Mouse (Mus musculus): Measurements from ENCODE around the gene Gprc5a. TPM values are rescaled to one million over a fixed set of nuclear protein-coding genes. Genes with fewer than 3 reads are reported as not detected.

Gene Gprc5a
- polyA plus RNA-seq, 1 experiment, result 352 TPM

- 67% methylated on average over 5 of the region's 5 CpGs for WGBS
- no peak for TF ChIP-seq POLR2A (IDR thresholded peaks at IDR 0.05; ENCODE audit: borderline replicate concordance, extremely low read depth, low read depth, low read length)
- TF ChIP-seq CTCF (IDR thresholded peaks at IDR 0.05; ENCODE audit: insufficient read depth, low read length), result no peak
- DNase-seq, result no peak
- Histone ChIP-seq H3K4me1 (ENCODE audit: control insufficient read depth, insufficient read depth, low read length) (no peaks in the 10 kb centered on the region), H3K4me3 (replicated peaks; ENCODE audit: extremely low read depth, low read depth, low read length) (peak overlapping the region; percentile 24)
Observed at GRCm38 (mm10) chr6:135068221-135068620, 2.8 kb downstream of the Gprc5a start.

GRCm38 (mm10) chr6:135069856-135070255 lies 4.4 kb downstream of the Gprc5a start:
- no peak for DNase-seq
- TF ChIP-seq POLR2A (IDR thresholded peaks at IDR 0.05; ENCODE audit: borderline replicate concordance, extremely low read depth, low read depth, low read length) (no peak), CTCF (IDR thresholded peaks at IDR 0.05; ENCODE audit: insufficient read depth, low read length) (no peak)
- 51% methylated on average over 6 of the region's 6 CpGs for WGBS
- Histone ChIP-seq H3K4me1 (ENCODE audit: control insufficient read depth, insufficient read depth, low read length) (peaks cover 4% of the 10 kb centered on the region; the same call in 1 of the 2 replicates), H3K4me3 (replicated peaks; ENCODE audit: extremely low read depth, low read depth, low read length) (peak overlapping the region; percentile 19)

- peak overlapping the region; percentile 20 for H3K4me3 ChIP-seq (replicated peaks; ENCODE audit: extremely low read depth, low read depth, low read length)
- no peak for DNase-seq
- WGBS, result 49% methylated on average over 2 of the region's 2 CpGs
Observed at GRCm38 (mm10) chr6:135070347-135070746, 4.9 kb downstream of the Gprc5a start.

GRCm38 (mm10) chr6:135074405-135074947 lies 9.0 kb downstream of the Gprc5a start:
- no peak for TF ChIP-seq POLR2A (IDR thresholded peaks at IDR 0.05; ENCODE audit: borderline replicate concordance, extremely low read depth, low read depth, low read length)
- no peak for TF ChIP-seq CTCF (IDR thresholded peaks at IDR 0.05; ENCODE audit: insufficient read depth, low read length)
- peaks cover 5% of the 10 kb centered on the region for H3K4me1 ChIP-seq (ENCODE audit: control insufficient read depth, insufficient read depth, low read length)
- WGBS, result 27% methylated on average over 6 of the region's 6 CpGs
- DNase-seq, result no peak
- no peak overlapping the region for H3K4me3 ChIP-seq (replicated peaks; ENCODE audit: extremely low read depth, low read depth, low read length)

More at GRCm38 (mm10) chr6:135070347-135070746, 4.9 kb downstream of the Gprc5a start:
- H3K4me1 ChIP-seq (ENCODE audit: control insufficient read depth, insufficient read depth, low read length), result peaks cover 5% of the 10 kb centered on the region; the same call in 1 of the 2 replicates
- TF ChIP-seq POLR2A (IDR thresholded peaks at IDR 0.05; ENCODE audit: borderline replicate concordance, extremely low read depth, low read depth, low read length) (no peak), CTCF (IDR thresholded peaks at IDR 0.05; ENCODE audit: insufficient read depth, low read length) (no peak)

DNA sequence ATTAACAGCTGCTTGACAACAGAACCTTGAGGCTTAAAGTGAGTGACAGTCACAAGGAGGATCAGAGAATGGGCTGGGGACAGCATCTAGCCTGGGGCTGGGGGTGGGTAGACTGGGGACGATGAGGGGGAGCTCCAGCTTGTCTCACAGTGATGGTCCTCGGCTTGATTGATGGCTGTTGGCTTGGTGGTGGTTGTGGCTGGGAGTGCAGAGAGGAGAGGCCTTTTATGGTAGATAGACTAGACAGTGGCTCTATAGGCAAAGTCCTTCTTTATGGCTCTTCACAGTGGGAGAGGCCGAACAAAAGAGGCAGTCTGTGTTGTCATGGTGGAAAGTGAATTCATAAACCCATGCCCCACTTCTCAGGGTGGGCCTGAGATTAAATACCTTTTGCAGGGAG lies 10.8 kb downstream of the Gprc5a start:
- no peak for DNase-seq
- H3K4me1 ChIP-seq (ENCODE audit: control insufficient read depth, insufficient read depth, low read length), result peaks cover 5% of the 10 kb centered on the region
- H3K4me3 ChIP-seq (replicated peaks; ENCODE audit: extremely low read depth, low read depth, low read length), result no peak overlapping the region
- 69% methylated on average over 3 of the region's 3 CpGs for WGBS
- no peak for TF ChIP-seq CTCF (IDR thresholded peaks at IDR 0.05; ENCODE audit: insufficient read depth, low read length)
- no peak for TF ChIP-seq POLR2A (IDR thresholded peaks at IDR 0.05; ENCODE audit: borderline replicate concordance, extremely low read depth, low read depth, low read length)

GRCm38 (mm10) chr6:135078420-135078819 lies 13.0 kb downstream of the Gprc5a start:
- DNase-seq, result no peak
- TF ChIP-seq CTCF (IDR thresholded peaks at IDR 0.05; ENCODE audit: insufficient read depth, low read length) (peak; percentile 18; the same call in 1 of the 2 replicates), POLR2A (IDR thresholded peaks at IDR 0.05; ENCODE audit: borderline replicate concordance, extremely low read depth, low read depth, low read length) (no peak)
- 51% methylated on average over 12 of the region's 12 CpGs for WGBS
- Histone ChIP-seq H3K4me1 (ENCODE audit: control insufficient read depth, insufficient read depth, low read length) (peaks cover 5% of the 10 kb centered on the region), H3K4me3 (replicated peaks; ENCODE audit: extremely low read depth, low read depth, low read length) (no peak overlapping the region)

- no peak for DNase-seq
- WGBS, result 67% methylated on average over 10 of the region's 10 CpGs
- no peak overlapping the region for H3K4me3 ChIP-seq (replicated peaks; ENCODE audit: extremely low read depth, low read depth, low read length)
- H3K4me1 ChIP-seq (ENCODE audit: control insufficient read depth, insufficient read depth, low read length), result no peaks in the 10 kb centered on the region; the same call in 1 of the 2 replicates
- no peak for TF ChIP-seq CTCF (IDR thresholded peaks at IDR 0.05; ENCODE audit: insufficient read depth, low read length)
- TF ChIP-seq POLR2A (IDR thresholded peaks at IDR 0.05; ENCODE audit: borderline replicate concordance, extremely low read depth, low read depth, low read length), result no peak
Observed at GRCm38 (mm10) chr6:135083991-135084502, 18.6 kb downstream of the Gprc5a start.

DNA sequence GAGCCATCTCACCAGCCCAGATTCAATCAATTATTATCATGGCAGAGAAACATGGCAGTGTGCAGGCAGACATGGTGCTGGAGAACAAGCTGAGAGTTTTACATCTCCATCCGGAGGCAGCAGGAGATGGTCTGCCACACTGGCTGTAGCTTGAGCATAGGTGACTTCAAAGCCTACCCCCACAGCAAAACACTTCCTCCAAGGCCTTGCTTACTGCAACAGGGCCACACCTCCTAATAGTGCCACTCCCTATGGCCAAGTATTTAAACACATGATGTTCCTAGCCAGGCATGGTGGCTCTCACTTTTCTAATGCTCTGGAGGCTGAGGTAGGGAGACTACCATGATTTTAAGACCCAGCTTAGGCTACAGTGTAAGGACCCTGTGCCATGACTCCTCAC lies 20.3 kb downstream of the Gprc5a start:
- no peak overlapping the region for H3K4me3 ChIP-seq (replicated peaks; ENCODE audit: extremely low read depth, low read depth, low read length)
- no peaks in the 10 kb centered on the region; the same call in 1 of the 2 replicates for H3K4me1 ChIP-seq (ENCODE audit: control insufficient read depth, insufficient read depth, low read length)
- TF ChIP-seq POLR2A (IDR thresholded peaks at IDR 0.05; ENCODE audit: borderline replicate concordance, extremely low read depth, low read depth, low read length) (no peak), CTCF (IDR thresholded peaks at IDR 0.05; ENCODE audit: insufficient read depth, low read length) (no peak)
- WGBS, result 77% methylated on average over 1 of the region's 1 CpGs
- no peak for DNase-seq

- Histone ChIP-seq H3K4me3 (replicated peaks; ENCODE audit: extremely low read depth, low read depth, low read length) (no peak overlapping the region), H3K4me1 (ENCODE audit: control insufficient read depth, insufficient read depth, low read length) (no peaks in the 10 kb centered on the region)
- peak; percentile 75 for DNase-seq
- TF ChIP-seq POLR2A (IDR thresholded peaks at IDR 0.05; ENCODE audit: borderline replicate concordance, extremely low read depth, low read depth, low read length) (no peak), CTCF (IDR thresholded peaks at IDR 0.05; ENCODE audit: insufficient read depth, low read length) (peak; percentile 75)
- 13% methylated on average over 19 of the region's 19 CpGs for WGBS
Observed at GRCm38 (mm10) chr6:135087721-135088451, 22.4 kb downstream of the Gprc5a start.
